Mouse (Mus musculus): ENCODE results near the gene Tle4. TPM values are rescaled to one million over a fixed set of nuclear protein-coding genes. Genes with fewer than 3 reads are reported as not detected.

Tle4 gene
- polyA plus RNA-seq, 1 experiment from 2014 or later = 9.7 TPM

GRCm38 (mm10) chr19:14437226-14437625, 160.6 kb downstream of the Tle4 start:
- H3K4me2 ChIP-seq = no peak overlapping the region
- no peaks in the 10 kb centered on the region for H3K9me3 ChIP-seq (replicated peaks)
- no peaks in the 10 kb centered on the region for H3K36me3 ChIP-seq
- no peak overlapping the region for H3K27ac ChIP-seq
- 74% methylated on average over 7 of the region's 7 CpGs for WGBS (ENCODE audit: insufficient replicate concordance)
- no peaks in the 10 kb centered on the region for H3K4me1 ChIP-seq
- no peak overlapping the region for H3K4me3 ChIP-seq
- no peak for ATAC-seq
- H3K9ac ChIP-seq = no peak overlapping the region
- no peaks in the 10 kb centered on the region for H3K27me3 ChIP-seq (replicated peaks)

GRCm38 (mm10) chr19:14436567-14436966, 161.3 kb downstream of the Tle4 start:
- ATAC-seq = no peak
- no peaks in the 10 kb centered on the region for H3K4me1 ChIP-seq
- H3K4me2 ChIP-seq = no peak overlapping the region
- H3K4me3 ChIP-seq = no peak overlapping the region
- H3K27me3 ChIP-seq (replicated peaks) = no peaks in the 10 kb centered on the region
- no peak overlapping the region for H3K27ac ChIP-seq
- 51% methylated on average over 2 of the region's 2 CpGs for WGBS (ENCODE audit: insufficient replicate concordance)
- H3K9me3 ChIP-seq (replicated peaks) = no peaks in the 10 kb centered on the region
- no peaks in the 10 kb centered on the region for H3K36me3 ChIP-seq
- no peak overlapping the region for H3K9ac ChIP-seq

- Histone ChIP-seq H3K9ac (no peak overlapping the region), H3K4me2 (no peak overlapping the region), H3K36me3 (no peaks in the 10 kb centered on the region), H3K4me1 (no peaks in the 10 kb centered on the region), H3K4me3 (no peak overlapping the region), H3K27me3 (replicated peaks) (no peaks in the 10 kb centered on the region), H3K9me3 (replicated peaks) (no peaks in the 10 kb centered on the region), H3K27ac (no peak overlapping the region)
- no peak for ATAC-seq
- WGBS (ENCODE audit: insufficient replicate concordance) = 50% methylated on average over 14 of the region's 14 CpGs
These were observed 162.0 kb downstream of the Tle4 start for GRCm38 (mm10) chr19:14435681-14436376.

GRCm38 (mm10) chr19:14433900-14434299, 164.0 kb downstream of the Tle4 start:
- Histone ChIP-seq H3K4me3 (no peak overlapping the region), H3K36me3 (no peaks in the 10 kb centered on the region), H3K9me3 (replicated peaks) (no peaks in the 10 kb centered on the region), H3K4me2 (no peak overlapping the region), H3K4me1 (no peaks in the 10 kb centered on the region), H3K27ac (no peak overlapping the region), H3K9ac (no peak overlapping the region), H3K27me3 (replicated peaks) (no peaks in the 10 kb centered on the region)
- WGBS (ENCODE audit: insufficient replicate concordance) = 78% methylated on average over 4 of the region's 4 CpGs
- ATAC-seq = no peak

- no peak overlapping the region for H3K9ac ChIP-seq
- H3K4me1 ChIP-seq = no peaks in the 10 kb centered on the region
- H3K27me3 ChIP-seq (replicated peaks) = no peaks in the 10 kb centered on the region
- ATAC-seq = no peak
- no peak overlapping the region for H3K4me2 ChIP-seq
- H3K9me3 ChIP-seq (replicated peaks) = no peaks in the 10 kb centered on the region
- no peak overlapping the region for H3K27ac ChIP-seq
- WGBS (ENCODE audit: insufficient replicate concordance) = 66% methylated on average over 7 of the region's 7 CpGs
- H3K4me3 ChIP-seq = no peak overlapping the region
- no peaks in the 10 kb centered on the region for H3K36me3 ChIP-seq
These were observed 165.4 kb downstream of the Tle4 start for GRCm38 (mm10) chr19:14432436-14432835.

GRCm38 (mm10) chr19:14426920-14427319, 170.9 kb downstream of the Tle4 start:
- no peak overlapping the region; the same call in 1 of the 2 replicates for H3K4me2 ChIP-seq
- H3K4me3 ChIP-seq = no peak overlapping the region
- H3K36me3 ChIP-seq = no peaks in the 10 kb centered on the region
- no peak overlapping the region for H3K9ac ChIP-seq
- peaks cover 33% of the 10 kb centered on the region for H3K4me1 ChIP-seq
- no peak for ATAC-seq
- H3K27me3 ChIP-seq (replicated peaks) = no peaks in the 10 kb centered on the region
- no peaks in the 10 kb centered on the region for H3K9me3 ChIP-seq (replicated peaks)
- 60% methylated on average over 6 of the region's 6 CpGs for WGBS (ENCODE audit: insufficient replicate concordance)
- no peak overlapping the region for H3K27ac ChIP-seq

GRCm38 (mm10) chr19:14426244-14426868, 171.5 kb downstream of the Tle4 start:
- Histone ChIP-seq H3K36me3 (no peaks in the 10 kb centered on the region), H3K9ac (no peak overlapping the region), H3K4me3 (no peak overlapping the region), H3K27ac (no peak overlapping the region), H3K9me3 (replicated peaks) (no peaks in the 10 kb centered on the region), H3K4me2 (peak overlapping the region; percentile 18; the same call in 1 of the 2 replicates), H3K4me1 (peaks cover 33% of the 10 kb centered on the region), H3K27me3 (replicated peaks) (no peaks in the 10 kb centered on the region)
- 0 out of 2 replicates have a peak, but pooled peaks have one; percentile 57 for ATAC-seq
- whole genome bisulfite sequencing (ENCODE audit: insufficient replicate concordance) = 55% methylated on average over 19 of the region's 19 CpGs

- H3K36me3 ChIP-seq = no peaks in the 10 kb centered on the region
- 42% methylated on average over 6 of the region's 6 CpGs for WGBS (ENCODE audit: insufficient replicate concordance)
- no peak overlapping the region for H3K9ac ChIP-seq
- no peaks in the 10 kb centered on the region for H3K27me3 ChIP-seq (replicated peaks)
- no peak overlapping the region for H3K4me2 ChIP-seq
- ATAC-seq = no peak
- H3K9me3 ChIP-seq (replicated peaks) = no peaks in the 10 kb centered on the region
- H3K4me3 ChIP-seq = no peak overlapping the region
- no peak overlapping the region for H3K27ac ChIP-seq
- peaks cover 36% of the 10 kb centered on the region for H3K4me1 ChIP-seq
These were observed 172.7 kb downstream of the Tle4 start for GRCm38 (mm10) chr19:14425122-14425521.

GRCm38 (mm10) chr19:14424016-14424964, 173.6 kb downstream of the Tle4 start:
- 47% methylated on average over 12 of the region's 12 CpGs for WGBS (ENCODE audit: insufficient replicate concordance)

GRCm38 (mm10) chr19:14421691-14422090, 176.2 kb downstream of the Tle4 start:
- Histone ChIP-seq H3K4me3 (no peak overlapping the region), H3K4me2 (no peak overlapping the region), H3K4me1 (peaks cover 41% of the 10 kb centered on the region), H3K9ac (no peak overlapping the region), H3K9me3 (replicated peaks) (no peaks in the 10 kb centered on the region), H3K36me3 (no peaks in the 10 kb centered on the region), H3K27me3 (replicated peaks) (no peaks in the 10 kb centered on the region), H3K27ac (no peak overlapping the region)
- 68% methylated on average over 5 of the region's 5 CpGs for WGBS (ENCODE audit: insufficient replicate concordance)
- ATAC-seq = no peak

More at GRCm38 (mm10) chr19:14424016-14424964, 173.6 kb downstream of the Tle4 start:
- H3K4me3 ChIP-seq = no peak overlapping the region
- peak overlapping the region; percentile 16 for H3K4me2 ChIP-seq
- ATAC-seq = no peak
- H3K27me3 ChIP-seq (replicated peaks) = no peaks in the 10 kb centered on the region
- H3K27ac ChIP-seq = no peak overlapping the region
- H3K4me1 ChIP-seq = peaks cover 43% of the 10 kb centered on the region
- H3K36me3 ChIP-seq = no peaks in the 10 kb centered on the region
- no peaks in the 10 kb centered on the region for H3K9me3 ChIP-seq (replicated peaks)
- no peak overlapping the region for H3K9ac ChIP-seq

GRCm38 (mm10) chr19:14419886-14420285, 178.0 kb downstream of the Tle4 start:
- WGBS (ENCODE audit: insufficient replicate concordance) = 34% methylated on average over 5 of the region's 5 CpGs
- Histone ChIP-seq H3K27me3 (replicated peaks) (peaks cover 6% of the 10 kb centered on the region; the same call in 1 of the 2 replicates), H3K4me3 (no peak overlapping the region), H3K36me3 (no peaks in the 10 kb centered on the region), H3K4me1 (peaks cover 23% of the 10 kb centered on the region), H3K9ac (no peak overlapping the region), H3K4me2 (no peak overlapping the region), H3K27ac (no peak overlapping the region; the same call in 1 of the 2 replicates), H3K9me3 (replicated peaks) (no peaks in the 10 kb centered on the region)
- peak; percentile 79 for ATAC-seq

- Histone ChIP-seq H3K4me2 (no peak overlapping the region), H3K4me3 (no peak overlapping the region), H3K27ac (no peak overlapping the region), H3K9ac (no peak overlapping the region), H3K4me1 (peaks cover 10% of the 10 kb centered on the region), H3K9me3 (replicated peaks) (no peaks in the 10 kb centered on the region), H3K27me3 (replicated peaks) (peaks cover 13% of the 10 kb centered on the region; the same call in 1 of the 2 replicates), H3K36me3 (no peaks in the 10 kb centered on the region)
- ATAC-seq = no peak
- 56% methylated on average over 5 of the region's 5 CpGs for WGBS (ENCODE audit: insufficient replicate concordance)
These were observed 181.0 kb downstream of the Tle4 start for GRCm38 (mm10) chr19:14416845-14417244.

Measured in liver, embryonic 12.5 days (tissue).